Mouse (Mus musculus): ENCODE results near the gene Trim21. TPM values are rescaled to one million over a fixed set of nuclear protein-coding genes. Genes with fewer than 3 reads are reported as not detected.

Trim21 gene
- 0.11 and 0.68 TPM in 2 replicates for polyA plus RNA-seq (2021; fragmentation: Nextera tagmentation)
- long read RNA-seq, experiment 1 = 0 reads
- long read RNA-seq, experiment 2 = 0 reads

DNA sequence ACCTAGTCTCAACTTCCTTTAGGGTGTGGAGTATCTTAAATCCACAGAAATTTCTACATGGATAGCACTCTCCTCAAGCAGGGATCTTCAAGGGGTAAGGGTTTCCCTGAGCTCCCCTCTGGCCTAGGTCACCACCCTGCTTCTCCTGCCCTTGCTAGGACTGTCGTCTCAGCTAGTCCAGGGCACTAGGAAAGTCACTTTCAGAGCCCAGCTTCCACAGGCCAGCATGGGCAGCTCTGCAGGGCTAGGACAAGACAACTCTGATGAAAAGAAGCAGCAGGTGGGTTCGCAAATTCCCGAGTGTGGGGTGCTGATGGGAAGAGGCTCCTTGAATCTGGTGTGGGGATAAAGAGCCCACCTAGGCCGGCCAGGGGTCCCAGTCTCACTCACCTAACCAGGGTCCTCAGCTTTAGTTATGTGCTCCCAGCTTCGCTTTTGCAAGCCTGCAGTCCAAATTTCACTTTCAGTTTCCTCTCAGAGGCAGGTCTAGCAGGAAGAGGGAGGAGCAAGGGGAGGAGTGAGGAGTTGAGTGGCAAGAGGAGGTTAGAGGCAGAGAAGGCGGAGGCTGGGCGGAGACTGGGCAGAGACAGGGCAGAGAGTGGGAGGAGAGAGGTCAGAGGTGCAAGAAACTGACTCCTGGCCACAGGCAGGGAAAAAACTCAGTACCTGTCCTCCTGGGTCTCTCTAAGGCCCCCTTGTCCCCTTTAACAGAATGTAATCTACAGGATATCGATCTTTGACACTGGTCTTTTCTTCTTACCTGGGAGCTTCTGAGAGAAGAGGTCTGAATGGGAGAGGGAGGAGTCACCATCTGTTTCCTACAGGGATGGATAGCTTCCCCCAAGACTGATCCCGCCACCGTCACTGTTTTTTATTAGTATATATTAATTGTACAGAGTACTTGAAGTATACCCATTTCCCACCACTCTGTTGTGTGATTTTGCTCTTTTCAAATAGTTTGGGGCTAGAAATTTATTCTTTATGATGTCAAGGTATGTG, at the start of gene Trim21:
TSS of gene Trim21 (minus strand) at position 488 of the 999 bp plus-strand sequence.

DNA sequence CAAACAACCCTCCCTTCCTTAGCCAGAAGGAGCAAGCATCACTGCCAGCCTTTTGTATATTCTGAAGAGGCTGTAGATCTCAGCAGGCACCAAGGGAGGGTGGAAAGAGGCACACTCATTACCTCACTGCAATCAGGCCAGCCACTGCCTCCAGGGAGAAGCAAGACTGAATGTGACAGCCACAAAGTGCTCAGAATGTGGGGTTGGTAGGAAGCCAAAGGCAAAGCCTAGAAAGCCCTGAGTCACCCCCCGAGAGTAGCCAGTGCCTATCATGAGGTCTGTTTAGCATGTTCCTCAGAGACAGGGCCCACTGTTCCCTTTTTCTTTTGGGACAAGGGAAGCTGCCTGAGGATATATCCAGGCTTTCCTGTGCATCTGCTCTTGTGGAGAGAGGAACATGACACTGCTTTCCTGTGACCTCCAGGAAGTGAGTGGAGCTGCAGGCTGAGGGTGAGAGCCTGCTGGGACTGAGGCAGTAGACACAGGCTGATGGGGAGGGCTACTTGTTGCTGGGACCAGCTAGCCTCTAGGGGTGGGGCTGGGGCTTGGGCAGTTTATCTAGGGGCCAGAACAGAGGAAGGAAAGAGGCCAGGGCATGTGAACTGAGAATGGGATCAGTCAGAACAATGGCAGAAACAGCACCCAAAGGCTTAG, 32.2 kb upstream of the Trim21 start, which contains the start of gene Olfr552:
TSS of gene Olfr552 (plus strand) at position 393 of the 654 bp plus-strand sequence.

DNA sequence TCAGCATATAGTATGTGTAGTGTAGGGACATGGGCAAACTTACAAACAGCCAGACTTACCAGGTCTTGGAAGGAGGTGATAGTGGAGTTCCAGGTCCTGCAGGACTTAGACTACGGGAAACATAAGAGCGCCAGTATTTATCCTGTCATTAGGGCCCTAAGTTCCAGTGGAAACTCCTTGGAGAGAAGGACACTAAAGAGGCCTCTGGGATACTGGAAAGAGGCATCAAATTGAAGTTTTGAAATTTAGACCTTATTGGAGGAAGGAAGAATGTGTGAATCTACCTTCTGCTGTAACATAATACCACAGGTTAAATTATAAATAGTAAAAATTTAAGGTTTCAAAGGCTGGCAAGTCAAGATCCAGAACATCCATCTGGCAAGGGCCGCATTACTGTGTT, 26.5 kb upstream of the Trim21 start, which contains the start of gene Olfr551:
TSS of gene Olfr551 (minus strand) at position 101 of the 400 bp plus-strand sequence.

DNA sequence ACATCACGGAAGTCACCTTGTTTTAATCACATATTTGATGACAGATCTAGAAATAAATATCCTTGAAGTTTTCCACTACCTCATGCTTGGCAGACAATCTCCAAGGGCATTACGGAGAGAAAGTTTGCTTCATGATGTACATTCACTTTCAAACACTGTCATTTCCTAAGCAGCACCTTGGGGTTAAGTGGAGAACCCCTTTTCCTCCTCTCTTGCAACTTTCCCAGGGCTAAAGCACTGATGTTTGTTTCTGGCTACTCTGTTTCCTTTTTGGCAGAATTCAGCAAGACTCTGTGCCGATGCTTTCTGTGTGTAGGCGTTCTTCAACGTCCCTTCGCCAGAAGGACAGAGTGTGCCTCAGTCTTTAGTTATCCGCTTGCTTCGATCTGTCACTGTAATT, 5.9 kb upstream of the Trim21 start, which contains the start of gene Olfr550:
TSS of gene Olfr550 (plus strand) at position 301 of the 400 bp plus-strand sequence.

DNA sequence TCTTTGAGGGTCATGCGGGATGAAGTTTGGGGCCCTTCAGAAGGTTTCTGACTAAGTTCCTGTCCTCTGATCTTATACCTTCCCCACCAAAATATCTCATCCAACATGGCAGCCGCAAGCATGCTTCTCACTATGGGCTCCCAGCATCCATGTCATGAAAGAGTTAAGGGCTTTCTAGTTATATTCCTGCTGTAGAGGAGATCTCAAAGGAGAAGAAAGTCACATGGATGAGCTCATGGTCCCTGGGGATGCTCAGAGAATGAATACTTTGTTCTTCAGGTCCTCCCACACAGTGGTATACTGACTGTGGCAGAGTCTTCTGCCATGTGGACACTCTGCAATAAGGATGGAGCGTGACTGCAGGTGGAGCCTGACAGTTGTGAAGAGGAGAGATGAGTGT, 15.7 kb downstream of the Trim21 start, which contains the start of gene Olfr549:
TSS of gene Olfr549 (plus strand) at position 301 of the 400 bp plus-strand sequence.

DNA sequence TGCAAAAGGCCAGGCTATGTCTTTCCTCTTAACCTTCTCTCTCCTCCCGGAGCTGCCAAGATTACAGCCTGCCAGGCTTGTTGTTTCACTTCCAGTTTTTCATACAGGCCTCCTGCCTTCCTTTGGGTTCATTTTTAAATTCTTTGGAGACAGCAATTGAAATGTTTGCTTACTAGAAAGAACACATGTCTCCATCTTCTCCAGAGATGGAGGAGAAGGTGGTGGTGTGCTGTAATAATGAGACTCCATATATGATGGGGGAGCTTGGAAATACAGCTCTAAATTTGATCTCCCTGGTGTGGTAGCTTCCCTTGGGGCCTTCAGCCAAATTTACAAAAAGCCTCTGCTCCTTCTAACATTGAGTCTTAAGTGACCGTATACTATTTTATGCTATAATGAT, 24.7 kb downstream of the Trim21 start, which contains the start of gene Olfr548-ps1:
TSS of gene Olfr548-ps1 (plus strand) at position 301 of the 400 bp plus-strand sequence.

DNA sequence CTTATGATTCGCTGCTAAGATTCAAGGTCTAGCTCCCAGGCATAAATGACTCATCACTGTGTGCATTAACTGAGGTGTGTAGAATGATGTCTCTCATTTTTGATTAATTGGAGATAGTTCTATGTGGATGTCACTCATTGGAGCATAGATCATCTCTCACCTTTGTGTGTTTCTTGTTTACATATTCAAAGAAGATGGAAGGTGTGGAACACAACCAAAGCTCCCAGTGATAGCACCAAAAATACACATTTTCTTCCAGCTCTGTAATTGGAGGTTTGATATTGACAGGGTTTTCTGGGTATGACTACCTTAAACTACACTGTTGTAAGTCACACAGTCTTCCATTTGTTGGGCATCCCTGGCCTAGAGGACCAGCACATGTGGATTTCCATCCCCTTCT, 30.8 kb downstream of the Trim21 start, which contains the start of gene Olfr547:
TSS of gene Olfr547 (plus strand) at position 301 of the 400 bp plus-strand sequence.

Other genes with a start within 250 kb of the Trim21 start
- gene Rrm1, start 123.8 kb downstream of the Trim21 start, polyA plus RNA-seq (2021; fragmentation: Nextera tagmentation) = 7.2 and 7.6 TPM in 2 replicates
- not detected in 2 replicates for gene Olfr543, start 83.8 kb downstream of the Trim21 start, polyA plus RNA-seq (2021; fragmentation: Nextera tagmentation)
- not detected in 2 replicates for gene Olfr544, start 77.2 kb downstream of the Trim21 start, polyA plus RNA-seq (2021; fragmentation: Nextera tagmentation)
- not detected in 2 replicates for gene Olfr545, start 65.9 kb downstream of the Trim21 start, polyA plus RNA-seq (2021; fragmentation: Nextera tagmentation)
- gene Olfr547, start 30.7 kb downstream of the Trim21 start, polyA plus RNA-seq (2021; fragmentation: Nextera tagmentation) = not detected in 2 replicates
- gene Olfr548-ps1, start 24.6 kb downstream of the Trim21 start, polyA plus RNA-seq (2021; fragmentation: Nextera tagmentation) = not detected in 2 replicates
- not detected in 2 replicates for gene Olfr549, start 15.6 kb downstream of the Trim21 start, polyA plus RNA-seq (2021; fragmentation: Nextera tagmentation)
- gene Olfr550, start 6.0 kb upstream of the Trim21 start, polyA plus RNA-seq (2021; fragmentation: Nextera tagmentation) = 0.20 TPM in 1 of 2 replicates, not detected in the other
- gene Olfr551, start 26.4 kb upstream of the Trim21 start, polyA plus RNA-seq (2021; fragmentation: Nextera tagmentation) = 0.01 TPM in 1 of 2 replicates, not detected in the other
- gene Olfr552, start 32.3 kb upstream of the Trim21 start, polyA plus RNA-seq (2021; fragmentation: Nextera tagmentation) = not detected in 2 replicates
- not detected in 2 replicates for gene Olfr553, start 52.7 kb upstream of the Trim21 start, polyA plus RNA-seq (2021; fragmentation: Nextera tagmentation)
- gene Olfr554, start 72.9 kb upstream of the Trim21 start, polyA plus RNA-seq (2021; fragmentation: Nextera tagmentation) = not detected in 2 replicates
- gene Olfr555, start 93.3 kb upstream of the Trim21 start, polyA plus RNA-seq (2021; fragmentation: Nextera tagmentation) = not detected in 2 replicates
- not detected in 2 replicates for gene Olfr556, start 99.4 kb upstream of the Trim21 start, polyA plus RNA-seq (2021; fragmentation: Nextera tagmentation)
- 3.1 TPM in 2 replicates for gene Trim68, start 121.8 kb upstream of the Trim21 start, polyA plus RNA-seq (2021; fragmentation: Nextera tagmentation)
- gene Olfr557, start 130.4 kb upstream of the Trim21 start, polyA plus RNA-seq (2021; fragmentation: Nextera tagmentation) = not detected in 2 replicates
- gene Olfr558, start 136.7 kb upstream of the Trim21 start, polyA plus RNA-seq (2021; fragmentation: Nextera tagmentation) = not detected in 2 replicates
- gene Olfr33, start 153.6 kb upstream of the Trim21 start, polyA plus RNA-seq (2021; fragmentation: Nextera tagmentation) = not detected in 2 replicates
- not detected in 2 replicates for gene Olfr559, start 162.0 kb upstream of the Trim21 start, polyA plus RNA-seq (2021; fragmentation: Nextera tagmentation)
- not detected in 2 replicates for gene Olfr560, start 193.9 kb upstream of the Trim21 start, polyA plus RNA-seq (2021; fragmentation: Nextera tagmentation)
- 0.33 and 0.41 TPM in 2 replicates for gene Olfr78, start 194.0 kb upstream of the Trim21 start, polyA plus RNA-seq (2021; fragmentation: Nextera tagmentation)
- not detected in 2 replicates for gene Olfr561, start 205.7 kb upstream of the Trim21 start, polyA plus RNA-seq (2021; fragmentation: Nextera tagmentation)
- not detected in 2 replicates for gene Olfr564, start 238.0 kb upstream of the Trim21 start, polyA plus RNA-seq (2021; fragmentation: Nextera tagmentation)

Measured in left cerebral cortex, adult 6 months (tissue).